Mouse (Mus musculus): ENCODE data around the gene Fadd. TPM values are rescaled to one million over a fixed set of nuclear protein-coding genes. Genes with fewer than 3 reads are reported as not detected.

The Fadd gene
- 3.2 TPM in 2 replicates for total RNA-seq (2023)

DNA sequence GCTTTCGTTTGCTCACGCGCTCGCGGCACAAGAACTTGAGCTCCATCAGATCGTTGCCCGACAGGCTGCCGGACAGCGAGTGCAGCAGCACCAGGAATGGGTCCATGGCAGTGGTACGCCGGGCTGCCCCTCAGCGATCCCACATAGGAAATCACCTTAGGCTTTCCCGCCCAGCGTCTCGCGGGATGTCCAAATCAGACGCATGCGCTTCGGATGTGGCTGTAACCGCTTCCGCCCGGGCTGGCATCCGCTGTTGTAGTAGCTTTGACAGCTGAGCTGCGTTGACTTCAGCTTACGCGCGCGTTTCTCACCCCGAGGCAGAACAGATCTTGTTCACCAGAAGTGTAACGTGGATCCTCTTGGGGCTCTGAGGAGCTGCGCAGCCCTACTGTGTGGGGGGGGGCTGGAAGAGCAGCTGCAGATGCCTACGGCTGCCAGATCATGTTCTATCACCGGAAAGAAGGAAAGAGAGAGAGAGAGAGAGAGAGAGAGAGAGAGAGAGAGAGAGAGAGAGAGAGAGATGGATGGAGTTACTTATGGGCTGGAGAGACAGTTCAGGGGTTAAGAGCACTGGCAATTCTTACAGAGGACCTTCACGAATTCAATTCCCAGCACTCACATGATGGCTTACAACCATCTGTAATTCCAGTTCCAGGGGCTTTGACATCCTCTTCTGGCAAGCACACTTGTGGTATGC is at the start of gene Fadd:
Gene Fadd, minus strand, starts transcription at position 180 of the 697 bp plus-strand sequence.

DNA sequence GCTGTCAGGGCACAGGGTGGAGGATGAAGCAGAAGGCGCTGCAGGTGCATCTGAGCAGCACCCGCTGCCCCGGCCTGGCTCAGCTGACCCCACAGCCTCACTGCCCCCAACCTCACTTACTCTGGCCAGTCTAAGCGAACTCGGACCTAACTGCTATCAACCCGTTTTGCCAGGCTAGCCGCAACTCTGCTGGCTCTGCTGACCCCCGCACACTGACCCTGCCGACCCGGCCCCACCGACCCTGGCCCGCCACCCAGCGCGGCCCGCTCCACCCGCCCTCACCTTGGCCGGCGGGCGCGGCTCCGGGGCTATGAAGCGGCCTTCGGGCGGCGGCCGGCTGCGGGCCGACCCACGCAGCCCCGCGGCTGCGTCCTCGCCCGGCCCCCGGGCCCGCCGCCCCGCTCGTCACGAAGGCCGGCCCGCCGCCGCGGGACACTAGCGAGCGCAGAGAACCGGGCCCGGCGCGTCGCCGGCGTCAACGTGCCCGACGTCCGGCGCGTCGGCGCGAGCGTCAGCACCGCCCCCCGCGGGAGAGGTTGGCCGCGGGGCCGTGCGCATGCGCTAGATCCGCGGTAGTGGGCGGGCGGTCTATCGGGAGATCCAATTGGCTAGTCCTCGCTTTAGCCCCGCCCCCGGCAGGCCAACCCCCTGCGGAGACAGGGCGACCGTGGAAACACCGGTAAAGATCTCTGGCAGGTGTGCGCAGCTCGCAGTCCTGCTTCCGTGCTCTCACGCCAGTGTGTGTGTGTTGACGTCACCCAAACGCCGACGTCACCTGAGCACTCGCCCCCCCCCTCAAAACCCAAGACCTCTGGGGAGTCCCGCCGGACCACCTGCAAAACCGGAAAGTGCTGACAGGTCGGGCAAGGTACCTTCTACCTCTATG is 28.8 kb downstream of the Fadd start, which contains the start of gene Ppfia1:
Gene Ppfia1, minus strand, starts transcription at position 493 of the 886 bp plus-strand sequence.

Other genes starting within 250 kb of the Fadd start
- gene Cttn, start 111.5 kb downstream of the Fadd start, total RNA-seq (2023), result 0.39 and 1.8 TPM in 2 replicates
- gene Ppfia1, start 28.7 kb downstream of the Fadd start, total RNA-seq (2023), result 31.6 and 46.8 TPM in 2 replicates
- 0.22 and 0.34 TPM in 2 replicates for gene Ano1, start 169.5 kb upstream of the Fadd start, total RNA-seq (2023)